Comparison of ENCODE assay signal across 19 mouse cellular contexts in the genomic region with DNA sequence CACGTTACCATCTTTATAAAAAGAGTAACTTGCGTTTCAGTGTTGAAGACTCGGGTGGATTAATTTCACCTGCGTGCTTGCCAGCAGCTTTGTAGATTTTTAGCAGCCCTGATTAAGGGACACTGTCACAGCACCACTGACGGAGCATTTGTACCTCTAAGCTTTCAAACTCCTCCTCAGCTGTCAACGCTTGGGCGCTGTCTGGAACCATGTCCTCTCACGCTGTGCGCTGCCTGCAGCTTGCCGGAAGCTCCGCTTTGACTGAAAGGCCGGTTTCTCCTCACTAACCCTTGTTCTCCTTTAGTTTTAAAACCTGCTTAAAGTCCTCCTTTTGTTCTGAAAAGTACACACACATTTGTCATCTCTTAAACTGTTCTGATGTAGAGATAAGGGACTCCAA.
DNase-seq lines count a peak whose midpoint lies in the region; ATAC-seq and TF ChIP-seq lines count a peak whose summit lies in the region.
"Had no signal": no experiment of that assay in that cellular context is flagged by ENCODE, and none has a peak within 500 bp of the region (broad histone marks: within the 10 kb centered on the region; RNA-seq: fewer than 3 reads in every experiment).

No protein-coding gene starts in this region.

- WGBS in forebrain, embryonic 14.5 days: 30% methylated on average over 12 of the region's 12 CpGs
- WGBS in forebrain, embryonic 12.5 days: 34% methylated on average over 12 of the region's 12 CpGs
- WGBS in hindbrain, embryonic 13.5 days: 34% methylated on average over 12 of the region's 12 CpGs
- WGBS in hindbrain, embryonic 12.5 days: 33% methylated on average over 12 of the region's 12 CpGs
- 51% methylated on average over 12 of the region's 12 CpGs for WGBS in spleen, adult 2 months

- TF ChIP-seq CTCF in spleen, adult 2 months (IDR thresholded peaks at IDR 0.05; ENCODE audit: extremely low read depth, insufficient read depth, insufficient read length, insufficient replicate concordance): no peak

- H3K36me3 ChIP-seq in forebrain, embryonic 14.5 days (ENCODE audit: control insufficient read depth, insufficient read depth, low read length): no peaks in the 10 kb centered on the region
- H3K36me3 ChIP-seq in forebrain, embryonic 12.5 days (replicated peaks): no peaks in the 10 kb centered on the region
- H3K36me3 ChIP-seq in hindbrain, embryonic 13.5 days: no peaks in the 10 kb centered on the region
- H3K36me3 ChIP-seq in hindbrain, embryonic 12.5 days: no peaks in the 10 kb centered on the region
- peaks cover 2% of the 10 kb centered on the region; the same call in 1 of the 2 replicates for H3K36me3 ChIP-seq in spleen, adult 2 months (ENCODE audit: control insufficient read depth, insufficient read depth, low read length)
- H3K36me3 ChIP-seq: embryonic facial prominence, embryonic 15.5 days; forebrain, embryonic 15.5 days; limb, embryonic 15.5 days had no signal

- no peak for ATAC-seq in forebrain, embryonic 14.5 days
- no peak for ATAC-seq in forebrain, embryonic 12.5 days (ENCODE audit: low FRiP score)
- no peak for ATAC-seq in hindbrain, embryonic 13.5 days (ENCODE audit: low FRiP score)
- no peak for ATAC-seq in hindbrain, embryonic 12.5 days (ENCODE audit: low FRiP score)
- ATAC-seq: forebrain, embryonic 15.5 days had no signal

- H3K27ac ChIP-seq in forebrain, embryonic 14.5 days (ENCODE audit: low read depth, low read length): no peak overlapping the region
- no peak overlapping the region for H3K27ac ChIP-seq in forebrain, embryonic 12.5 days
- no peak overlapping the region for H3K27ac ChIP-seq in hindbrain, embryonic 13.5 days
- no peak overlapping the region for H3K27ac ChIP-seq in hindbrain, embryonic 12.5 days
- H3K27ac ChIP-seq in spleen, adult 2 months (ENCODE audit: insufficient read depth, low read length): peak overlapping the region; percentile 62
- H3K27ac ChIP-seq: embryonic facial prominence, embryonic 15.5 days; forebrain, embryonic 15.5 days; gastrocnemius, adult 2 months; limb, embryonic 15.5 days; stomach, postnatal 0 days had no signal

- no peak overlapping the region for H3K4me2 ChIP-seq in forebrain, embryonic 14.5 days (ENCODE audit: low read length)
- no peak overlapping the region for H3K4me2 ChIP-seq in forebrain, embryonic 12.5 days
- H3K4me2 ChIP-seq in hindbrain, embryonic 13.5 days: no peak overlapping the region
- H3K4me2 ChIP-seq in hindbrain, embryonic 12.5 days (replicated peaks): no peak overlapping the region
- H3K4me2 ChIP-seq: embryonic facial prominence, embryonic 15.5 days; forebrain, embryonic 15.5 days; limb, embryonic 15.5 days had no signal

- no peak overlapping the region for H3K4me3 ChIP-seq in forebrain, embryonic 14.5 days (ENCODE audit: low read depth, low read length)
- H3K4me3 ChIP-seq in forebrain, embryonic 12.5 days (replicated peaks): no peak overlapping the region
- no peak overlapping the region for H3K4me3 ChIP-seq in hindbrain, embryonic 13.5 days
- no peak overlapping the region for H3K4me3 ChIP-seq in hindbrain, embryonic 12.5 days
- H3K4me3 ChIP-seq in spleen, adult 2 months (ENCODE audit: extremely low read depth, insufficient read depth, insufficient read length): no peak overlapping the region
- H3K4me3 ChIP-seq: embryonic facial prominence, embryonic 15.5 days; forebrain, embryonic 15.5 days; gastrocnemius, adult 2 months; limb, embryonic 15.5 days had no signal

- DNase-seq in forebrain, embryonic 14.5 days (ENCODE audit: low spot score): peak; percentile 16
- DNase-seq in spleen, adult 2 months (ENCODE audit: low read depth in 1 of 2, low spot score in 2 of 2): peak in 1 of 2 experiments; percentile 64
- no peak for DNase-seq in spleen, postnatal 14 days (ENCODE audit: low spot score in 2 of 2)
- no peak for DNase-seq in thymus, adult 18-20 months
- DNase-seq in Muller cell, postnatal 12 days (ENCODE audit: inconsistent ontology term): no peak
- DNase-seq: adrenal gland, postnatal 14 days; cerebellum, postnatal 36 days; gastrocnemius, adult 2 months; kidney, adult 8-10 months; lung, adult 18-20 months; right cerebral cortex, postnatal 25 days; thymus, postnatal 4 days had no signal

- no peaks in the 10 kb centered on the region for H3K9me3 ChIP-seq in forebrain, embryonic 14.5 days (replicated peaks; ENCODE audit: control insufficient read depth, low read length)
- no peaks in the 10 kb centered on the region for H3K9me3 ChIP-seq in forebrain, embryonic 12.5 days
- no peaks in the 10 kb centered on the region for H3K9me3 ChIP-seq in hindbrain, embryonic 13.5 days
- no peaks in the 10 kb centered on the region for H3K9me3 ChIP-seq in hindbrain, embryonic 12.5 days (replicated peaks)
- H3K9me3 ChIP-seq: embryonic facial prominence, embryonic 15.5 days; forebrain, embryonic 15.5 days; limb, embryonic 15.5 days had no signal

- peak; percentile 57 for TF ChIP-seq POLR2A in spleen, adult 2 months (IDR thresholded peaks at IDR 0.05; ENCODE audit: low read depth, low read length)

- peaks cover 12% of the 10 kb centered on the region for H3K4me1 ChIP-seq in forebrain, embryonic 14.5 days (ENCODE audit: control insufficient read depth, insufficient read depth, low read length)
- peaks cover 28% of the 10 kb centered on the region for H3K4me1 ChIP-seq in forebrain, embryonic 12.5 days
- H3K4me1 ChIP-seq in hindbrain, embryonic 13.5 days (replicated peaks): peaks cover 32% of the 10 kb centered on the region
- H3K4me1 ChIP-seq in hindbrain, embryonic 12.5 days: peaks cover 38% of the 10 kb centered on the region
- peaks cover 12% of the 10 kb centered on the region; the same call in 1 of the 2 replicates for H3K4me1 ChIP-seq in spleen, adult 2 months (ENCODE audit: control insufficient read depth, insufficient read depth, insufficient read length)

- H3K9ac ChIP-seq in forebrain, embryonic 14.5 days (ENCODE audit: low read length): no peak overlapping the region
- no peak overlapping the region for H3K9ac ChIP-seq in forebrain, embryonic 12.5 days
- 0 out of 2 replicates have a peak overlapping the region, but pooled peaks have one; percentile 15 for H3K9ac ChIP-seq in hindbrain, embryonic 13.5 days
- no peak overlapping the region for H3K9ac ChIP-seq in hindbrain, embryonic 12.5 days
- H3K9ac ChIP-seq: embryonic facial prominence, embryonic 15.5 days; forebrain, embryonic 15.5 days; limb, embryonic 15.5 days had no signal

- H3K27me3 ChIP-seq in forebrain, embryonic 14.5 days (replicated peaks; ENCODE audit: control insufficient read depth, insufficient read depth, low read length): no peaks in the 10 kb centered on the region
- no peaks in the 10 kb centered on the region for H3K27me3 ChIP-seq in forebrain, embryonic 12.5 days
- no peaks in the 10 kb centered on the region for H3K27me3 ChIP-seq in hindbrain, embryonic 13.5 days
- no peaks in the 10 kb centered on the region for H3K27me3 ChIP-seq in hindbrain, embryonic 12.5 days
- no peaks in the 10 kb centered on the region for H3K27me3 ChIP-seq in spleen, adult 2 months (ENCODE audit: control insufficient read depth, insufficient read depth, low read length)
- H3K27me3 ChIP-seq: embryonic facial prominence, embryonic 15.5 days; forebrain, embryonic 15.5 days; limb, embryonic 15.5 days had no signal
